Mouse (Mus musculus): Measurements from ENCODE around the gene B4galt1. TPM values are rescaled to one million over a fixed set of nuclear protein-coding genes. Genes with fewer than 3 reads are reported as not detected.

Gene B4galt1
- polyA plus RNA-seq, 1 experiment from 2014 or later: 8.8 TPM

DNA sequence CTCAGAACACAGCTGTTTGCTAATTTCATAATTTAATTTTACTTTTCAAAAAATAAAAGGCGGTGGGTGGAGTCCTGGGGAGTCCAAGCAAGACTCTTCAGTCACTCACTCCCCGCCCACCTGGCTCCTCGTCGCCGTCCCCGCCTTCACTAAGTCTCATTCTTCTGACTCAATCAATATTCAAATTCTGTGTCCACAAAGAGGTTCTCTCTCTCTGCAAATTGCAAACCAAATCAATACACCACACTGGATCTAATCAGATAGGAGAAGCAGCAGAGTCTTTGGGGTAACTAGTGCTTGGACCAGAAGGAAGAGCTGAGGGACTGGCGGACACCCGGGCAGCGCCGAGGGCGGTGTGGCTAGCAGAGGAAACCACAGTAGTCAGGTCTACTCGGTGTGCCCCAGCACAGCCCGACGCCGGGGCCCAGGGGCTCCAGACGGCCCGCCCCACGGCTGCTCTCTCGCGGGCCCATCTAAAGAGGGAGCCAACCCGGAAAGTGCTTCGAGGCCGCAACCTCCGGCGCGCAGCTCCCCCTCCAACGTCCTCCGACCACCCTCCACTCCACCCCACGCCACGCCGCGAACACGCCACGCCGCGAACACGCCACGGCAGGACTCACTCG lies 96.5 kb downstream of the B4galt1 start:
- no peaks in the 10 kb centered on the region for H3K9me3 ChIP-seq (replicated peaks)
- H3K9ac ChIP-seq (replicated peaks): peak overlapping the region; percentile 88
- peak overlapping the region; percentile 77 for H3K27ac ChIP-seq (replicated peaks)
- H3K4me3 ChIP-seq (replicated peaks): peak overlapping the region; percentile 94
- H3K4me1 ChIP-seq: peaks cover 12% of the 10 kb centered on the region; the same call in 1 of the 2 replicates
- H3K4me2 ChIP-seq: peak overlapping the region; percentile 70
- peak; percentile 85 for ATAC-seq (ENCODE audit: low FRiP score)
- WGBS: under 1% methylated on average over 38 of the region's 39 CpGs
- peaks cover 8% of the 10 kb centered on the region; the same call in 1 of the 2 replicates for H3K27me3 ChIP-seq (replicated peaks)
- peaks cover 31% of the 10 kb centered on the region for H3K36me3 ChIP-seq

Small RNA genes within 50 kb of the gene (microRNA-seq; reads per million reads assigned to microRNA genes)
- gene Gm24112 (not detected), gene Gm25931 (not detected), gene Mir5123 (not detected)

Other genes with a start within 250 kb of the B4galt1 start
- 41.0 and 41.2 TPM in 2 replicates for gene Aptx, start 150.8 kb downstream of the B4galt1 start, polyA plus RNA-seq (2015; fragmentation: Nextera tagmentation; extraction: Ambion mirVana)
- gene Dnaja1, start 131.9 kb downstream of the B4galt1 start, polyA plus RNA-seq (2015; fragmentation: Nextera tagmentation; extraction: Ambion mirVana): 652 and 681 TPM in 2 replicates
- 107 and 126 TPM in 2 replicates for gene Smu1, start 96.1 kb downstream of the B4galt1 start, polyA plus RNA-seq (2015; fragmentation: Nextera tagmentation; extraction: Ambion mirVana)
- gene Spink4, start 66.0 kb upstream of the B4galt1 start, polyA plus RNA-seq (2015; fragmentation: Nextera tagmentation; extraction: Ambion mirVana): 4.2 TPM in 1 of 2 replicates, not detected in the other
- 195 and 200 TPM in 2 replicates for gene Bag1, start 94.3 kb upstream of the B4galt1 start, polyA plus RNA-seq (2015; fragmentation: Nextera tagmentation; extraction: Ambion mirVana)
- gene Chmp5, start 94.4 kb upstream of the B4galt1 start, polyA plus RNA-seq (2015; fragmentation: Nextera tagmentation; extraction: Ambion mirVana): 137 and 147 TPM in 2 replicates
- 95.2 and 97.9 TPM in 2 replicates for gene Nfx1, start 116.9 kb upstream of the B4galt1 start, polyA plus RNA-seq (2015; fragmentation: Nextera tagmentation; extraction: Ambion mirVana)
- gene Aqp7, start 194.1 kb upstream of the B4galt1 start, polyA plus RNA-seq (2015; fragmentation: Nextera tagmentation; extraction: Ambion mirVana): not detected in 2 replicates
- 0.65 TPM in 1 of 2 replicates, not detected in the other for gene Aqp3, start 244.2 kb upstream of the B4galt1 start, polyA plus RNA-seq (2015; fragmentation: Nextera tagmentation; extraction: Ambion mirVana)

All from neural tube, embryonic 15.5 days (tissue).